Mouse (Mus musculus) v-Abl transformed pro-B cells (cell line): ENCODE results near the gene Gns.

Experiments used
- in situ Hi-C, 2 experiments: fragments of 400-800 bp; cut with MboI; formaldehyde crosslinking; loops; one replicate each; pipeline ENCODE4 v1.15.1; 2025; ENCODE audit not compliant: unreplicated experiment in 2 of 2

Gene Gns

DNA sequence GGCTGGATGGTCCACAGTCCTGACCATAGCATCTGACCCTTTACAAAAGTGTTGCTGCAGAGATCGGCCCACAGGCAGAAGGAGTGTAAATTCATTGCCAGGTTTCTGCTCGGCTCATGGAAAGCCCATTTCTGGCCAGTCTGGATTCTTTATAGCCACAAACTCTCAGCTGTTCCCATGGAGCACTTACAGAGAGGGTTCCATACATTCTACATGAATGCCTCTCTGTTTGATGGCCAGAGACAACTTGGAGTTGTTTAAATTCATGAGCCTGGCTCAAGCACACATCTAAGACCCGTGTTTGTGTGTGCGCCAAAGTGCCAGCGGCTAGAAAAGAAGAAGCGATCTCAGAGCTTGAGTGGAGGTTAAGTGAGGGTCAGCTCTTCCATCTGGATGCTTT is 29.4 kb downstream of the Gns start:
- in situ Hi-C loops, result no loop called here

DNA sequence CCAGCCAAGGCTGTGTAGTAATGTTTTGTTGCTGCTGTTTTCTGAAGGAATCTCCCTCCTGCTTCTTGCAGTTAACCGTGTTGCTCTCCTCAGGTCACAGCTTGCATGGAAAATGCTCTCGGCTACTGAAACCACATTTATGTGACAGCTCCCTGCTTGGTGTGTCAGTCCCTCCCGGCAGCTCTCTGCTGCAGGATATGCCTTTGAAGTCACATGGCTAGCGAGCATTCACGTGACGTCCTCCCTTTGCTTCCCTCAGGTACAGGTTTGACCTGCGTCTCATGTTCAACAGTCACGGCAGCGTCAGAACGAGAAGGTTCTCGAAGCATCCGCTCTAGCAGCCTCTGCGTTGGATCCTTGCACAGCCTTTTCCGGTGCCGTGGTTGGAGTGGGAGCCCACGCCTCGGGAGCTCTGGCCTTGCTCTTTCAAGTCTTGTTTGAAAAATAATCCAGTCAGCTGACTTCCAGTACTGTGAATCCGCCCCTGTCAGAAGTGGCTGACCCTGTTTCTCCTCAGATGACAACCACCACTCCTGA is 30.0 kb downstream of the Gns start:
- in situ Hi-C loops, result no loop called here

DNA sequence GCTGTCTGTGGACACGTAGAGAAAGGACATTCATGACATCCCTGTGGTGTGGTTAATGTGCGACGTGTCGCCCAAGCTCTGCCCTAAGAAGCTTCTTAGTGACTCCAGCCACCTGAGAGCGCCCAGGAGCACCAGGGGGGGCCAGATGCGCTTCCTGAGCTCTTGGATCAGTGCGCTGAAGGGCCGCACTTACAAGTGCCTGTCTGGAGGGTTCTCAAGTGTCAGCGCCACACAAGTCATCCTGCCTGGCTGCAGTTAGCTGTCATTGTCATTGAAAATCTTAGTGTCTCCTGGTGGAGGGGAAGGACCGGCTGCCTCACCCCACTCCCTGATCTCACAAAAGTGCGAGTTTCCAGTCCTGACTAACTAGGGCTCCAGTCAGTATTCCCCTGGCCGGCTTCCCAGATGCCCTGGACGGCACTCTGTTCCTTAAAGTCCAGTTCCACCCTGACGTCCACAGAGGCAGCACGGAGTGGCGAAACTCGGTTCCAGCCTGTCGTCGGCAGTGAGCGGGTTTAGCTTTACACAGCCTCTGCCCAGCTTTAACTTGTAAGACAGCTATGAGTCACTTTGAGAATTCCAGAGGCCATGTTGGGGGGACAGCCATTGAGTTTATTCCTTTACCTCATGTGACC is 30.8 kb downstream of the Gns start:
- in situ Hi-C loops, result no loop called here

DNA sequence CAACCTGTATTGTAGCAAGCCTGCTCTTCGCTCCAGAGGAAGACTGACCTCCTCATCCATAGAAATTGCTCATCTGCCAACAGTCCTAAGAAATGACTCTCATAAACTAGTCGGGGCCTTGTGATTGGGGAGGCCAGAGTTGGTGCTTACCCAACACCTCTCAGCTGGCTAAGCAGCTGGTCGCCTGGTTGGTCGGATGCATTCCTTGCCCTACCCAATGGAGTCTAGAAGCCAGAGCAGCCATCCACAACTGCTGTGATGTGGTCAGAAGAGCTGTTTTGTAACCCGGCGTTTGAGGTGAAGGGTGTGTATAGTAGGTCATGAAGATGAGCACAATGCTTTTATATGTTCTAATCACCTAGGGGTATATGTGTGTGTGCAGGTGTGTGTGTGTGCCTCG is 33.7 kb downstream of the Gns start:
- in situ Hi-C loops, result no loop called here

DNA sequence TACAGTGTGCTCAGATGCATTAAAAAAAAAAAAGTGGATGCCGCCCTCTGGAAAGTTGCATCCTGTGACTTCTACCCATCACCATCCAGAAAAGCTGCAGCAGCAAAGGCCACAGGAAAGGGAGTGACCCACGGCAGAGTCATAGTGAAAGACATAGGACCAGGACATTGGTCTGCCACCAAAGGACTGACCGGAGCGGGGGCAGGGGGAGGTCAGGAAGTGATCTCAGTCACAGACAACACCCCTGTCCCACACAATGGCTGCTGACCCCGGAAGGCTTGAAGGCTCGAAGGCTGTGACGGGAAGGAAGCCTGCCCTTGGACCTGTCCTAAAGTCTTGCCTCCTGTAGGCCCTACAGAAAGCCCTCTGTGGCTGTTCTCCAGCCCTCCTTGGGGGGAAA is 36.1 kb downstream of the Gns start:
- in situ Hi-C loops, result no loop called here

DNA sequence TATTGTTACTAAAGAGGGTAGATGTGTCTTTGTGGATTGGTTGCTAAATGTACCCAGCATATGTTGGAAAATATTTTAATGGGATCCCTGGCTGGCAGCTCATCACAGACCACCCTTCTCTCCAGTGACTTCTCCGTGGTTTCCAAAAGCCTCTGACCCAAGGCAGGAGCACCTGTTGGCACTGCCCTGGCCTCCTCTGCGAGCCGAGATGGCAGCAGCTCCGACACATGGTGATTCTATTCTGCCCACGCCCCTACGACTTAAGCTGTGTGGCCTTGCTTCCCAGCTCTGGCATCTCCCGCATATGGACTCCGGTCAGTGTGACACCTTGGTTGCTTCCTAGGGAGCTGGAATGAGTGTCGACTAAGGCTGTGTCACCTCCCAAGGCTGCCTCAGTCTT is 38.2 kb downstream of the Gns start:
- in situ Hi-C loops, result no loop called here

DNA sequence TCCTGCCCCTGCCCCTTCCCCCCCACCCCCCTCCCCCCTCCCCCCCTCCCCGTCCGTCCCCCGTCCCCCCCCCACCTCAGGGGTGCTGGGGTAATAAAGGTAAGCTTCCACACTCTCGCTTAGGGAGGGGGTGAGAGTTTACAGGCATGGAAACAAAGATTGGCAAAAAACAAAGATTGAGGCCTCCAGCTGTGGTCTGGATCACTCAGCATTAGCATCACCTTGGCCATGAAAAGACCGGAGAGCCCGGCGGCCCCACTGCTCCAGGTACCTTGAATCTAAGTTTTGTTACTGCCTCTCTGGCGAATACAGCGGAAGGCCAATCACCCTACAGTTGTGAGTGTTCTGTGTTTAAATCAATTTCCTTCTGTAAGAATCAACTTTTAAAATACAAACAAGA is 39.1 kb downstream of the Gns start:
- in situ Hi-C loops, result no loop called here

DNA sequence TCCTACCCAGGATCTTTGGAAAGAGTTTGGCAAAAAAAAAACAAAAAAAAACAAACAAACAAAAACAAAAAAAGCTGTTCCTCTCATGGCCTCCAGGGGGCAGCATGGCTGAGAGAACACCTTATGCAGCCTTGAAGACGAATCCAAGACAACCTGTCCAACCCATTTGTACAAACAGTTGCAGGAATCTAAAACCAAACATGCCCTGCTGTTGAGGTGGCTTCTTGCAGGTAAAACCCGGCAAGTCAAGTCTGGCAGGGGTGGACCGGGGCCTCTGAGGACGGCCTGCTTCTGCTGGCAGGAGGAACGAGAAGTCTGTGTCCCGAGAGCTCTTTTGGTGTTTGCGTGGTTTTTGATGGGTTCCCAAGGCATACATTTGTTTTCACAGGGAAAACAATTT is 44.8 kb downstream of the Gns start:
- in situ Hi-C loops, result no loop called here

DNA sequence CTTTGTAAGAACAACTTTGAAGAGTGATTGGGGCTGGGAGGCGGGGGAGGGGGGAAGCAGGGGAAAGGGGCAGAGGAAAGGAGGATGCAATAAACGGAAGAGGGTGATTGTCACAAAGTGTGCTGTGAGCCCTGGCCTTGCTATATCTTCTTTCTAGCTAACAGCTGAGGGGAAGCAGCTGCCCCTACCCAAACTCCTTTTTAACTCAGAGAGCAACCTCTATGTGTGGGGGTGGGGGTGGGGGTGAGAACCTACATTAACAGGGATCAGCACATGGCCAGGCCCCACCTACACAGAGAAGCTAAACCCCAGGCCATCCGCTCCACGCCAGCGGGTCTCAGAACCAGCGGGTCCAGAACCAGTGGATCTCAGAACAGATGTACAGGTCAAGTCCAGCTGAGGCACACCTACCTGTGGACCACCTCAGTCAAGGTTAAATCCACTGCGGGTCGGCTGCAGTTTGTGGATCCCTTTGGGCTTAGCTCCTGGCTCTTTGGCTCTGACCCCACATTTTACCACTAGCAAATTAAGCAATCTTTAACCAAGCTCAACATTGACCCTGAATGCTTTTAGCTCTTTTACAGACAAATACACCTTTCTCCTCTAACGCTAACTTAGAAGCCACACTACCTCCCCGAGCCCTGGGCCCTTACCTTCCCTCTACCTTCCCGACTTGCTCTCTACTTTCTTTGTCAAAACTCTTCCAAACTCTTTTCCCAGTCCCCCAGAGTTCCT is 47.0 kb downstream of the Gns start:
- in situ Hi-C loops, result no loop called here

DNA sequence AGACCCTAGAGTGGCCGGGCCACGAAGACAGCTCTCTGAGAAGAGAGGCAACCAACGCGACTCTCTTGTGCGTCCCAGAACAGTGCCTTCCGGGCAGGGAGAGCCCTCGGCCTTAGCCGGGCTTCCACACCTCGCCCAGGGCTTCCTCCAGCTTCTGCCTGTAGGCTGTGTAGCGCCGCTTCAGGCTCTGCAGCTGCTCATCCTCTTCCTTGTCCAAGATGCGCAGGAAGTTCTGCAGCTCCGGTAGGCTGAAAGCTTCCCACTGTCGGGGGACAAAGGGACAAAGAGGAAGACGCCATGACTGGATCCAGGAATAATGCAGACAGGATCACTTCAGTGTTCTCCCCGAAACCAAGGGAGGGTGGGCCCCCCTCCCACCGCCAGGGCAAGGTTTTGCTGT is 47.9 kb downstream of the Gns start:
- in situ Hi-C loops, result no loop called here

DNA sequence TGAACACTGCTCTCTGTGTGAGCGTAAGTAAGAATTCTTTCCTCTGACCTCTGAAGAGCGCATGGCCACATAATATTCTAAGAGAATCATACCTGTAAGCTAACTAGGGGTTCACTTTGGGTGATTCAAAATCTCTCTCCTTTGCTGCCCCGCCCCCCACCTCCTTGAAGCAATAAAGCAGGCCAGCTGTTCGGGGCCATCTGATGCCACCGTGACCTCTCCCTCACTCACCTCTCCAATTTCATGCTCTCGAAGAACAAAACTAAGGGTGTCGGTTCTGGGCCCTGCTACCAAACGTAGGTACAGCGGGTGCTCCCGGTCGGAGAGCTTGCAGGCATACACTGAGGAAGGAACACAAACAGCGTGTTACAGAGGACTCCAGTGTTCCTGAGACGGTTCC is 49.2 kb downstream of the Gns start:
- in situ Hi-C loops, result no loop called here

DNA sequence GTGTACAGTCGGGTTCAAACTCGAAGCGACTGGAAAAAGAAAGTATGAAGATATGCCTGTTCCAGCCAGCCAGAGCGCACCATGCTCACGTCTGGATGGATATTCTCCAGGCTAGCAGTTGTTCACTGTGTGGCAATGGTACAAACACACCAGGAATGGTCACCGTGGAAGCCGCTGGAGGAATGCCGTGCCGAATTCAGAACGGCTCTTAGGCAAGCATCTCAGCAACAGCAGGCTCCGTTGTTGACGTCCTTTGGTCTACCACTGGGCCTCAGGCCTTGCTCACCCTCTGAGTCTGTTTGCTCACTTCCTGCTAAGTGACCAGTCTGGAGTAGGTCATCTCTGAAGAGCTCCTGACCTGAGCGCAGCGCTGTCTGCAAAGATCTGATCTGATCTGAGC is 53.9 kb downstream of the Gns start:
- in situ Hi-C loops, result loop anchor here (5.0 kb wide), 1 partner anchor 88 kb away; no protein-coding TSS in a partner anchor

DNA sequence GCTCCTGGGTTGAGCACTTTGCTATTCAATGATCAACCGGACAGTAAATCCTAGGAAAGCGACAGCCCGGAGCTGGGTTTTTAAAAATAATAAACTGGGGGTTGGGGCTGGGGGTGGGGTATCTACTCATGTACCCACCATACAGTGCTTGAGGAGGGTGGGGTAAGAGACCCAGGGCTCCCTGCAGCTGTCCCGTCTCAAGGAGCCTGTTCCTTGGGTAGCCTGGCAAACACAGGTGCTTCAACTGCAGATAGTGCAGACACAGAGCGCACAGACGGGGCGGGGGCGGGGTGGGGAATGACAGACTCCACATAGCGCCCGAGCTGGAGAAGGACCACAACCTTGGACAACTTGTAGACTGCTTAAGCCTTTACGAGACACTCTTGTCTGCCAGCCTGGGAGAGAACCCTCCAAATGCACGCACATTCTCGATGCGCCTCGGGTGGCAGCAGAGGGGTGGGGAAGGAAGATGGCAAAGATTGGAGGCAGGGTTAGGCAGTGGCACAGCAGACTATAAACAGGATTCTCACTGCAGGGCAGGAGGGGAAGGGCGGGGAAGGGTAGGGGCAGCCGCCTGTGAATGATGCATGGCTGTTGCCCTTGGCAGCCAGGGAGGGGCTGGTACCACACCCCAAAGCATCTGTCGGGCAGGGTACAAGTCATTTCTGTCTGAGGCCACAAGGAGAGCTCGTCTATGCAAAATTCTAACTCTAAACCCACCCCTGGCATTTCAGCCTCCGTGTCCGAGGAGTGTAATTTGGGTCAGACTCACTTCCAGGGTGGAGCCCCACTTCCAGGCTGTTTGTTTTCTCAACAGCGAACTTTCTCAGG is 55.0 kb downstream of the Gns start:
- in situ Hi-C loops, result loop anchor here (5.0 kb wide), 1 partner anchor 87 kb away; no protein-coding TSS in a partner anchor

DNA sequence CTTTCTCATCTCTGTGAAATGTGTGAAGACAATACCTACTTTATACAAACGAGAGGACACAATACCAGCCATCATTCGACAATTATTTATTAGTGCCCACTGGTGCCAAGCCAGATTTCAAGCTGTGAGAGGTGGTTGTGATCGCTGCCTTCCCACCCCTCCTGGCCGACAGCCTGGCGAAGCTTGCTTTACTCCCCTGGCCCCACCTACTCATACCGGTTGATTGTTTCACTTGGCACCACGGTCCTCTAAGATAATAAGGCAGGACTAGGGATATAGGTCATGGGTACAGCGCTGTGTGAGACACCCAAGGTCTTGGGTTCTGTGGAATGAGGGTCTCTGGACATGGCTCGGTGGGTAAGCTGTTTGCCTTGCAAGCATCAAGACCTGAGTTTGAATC is 56.1 kb downstream of the Gns start:
- in situ Hi-C loops, result no loop called here

DNA sequence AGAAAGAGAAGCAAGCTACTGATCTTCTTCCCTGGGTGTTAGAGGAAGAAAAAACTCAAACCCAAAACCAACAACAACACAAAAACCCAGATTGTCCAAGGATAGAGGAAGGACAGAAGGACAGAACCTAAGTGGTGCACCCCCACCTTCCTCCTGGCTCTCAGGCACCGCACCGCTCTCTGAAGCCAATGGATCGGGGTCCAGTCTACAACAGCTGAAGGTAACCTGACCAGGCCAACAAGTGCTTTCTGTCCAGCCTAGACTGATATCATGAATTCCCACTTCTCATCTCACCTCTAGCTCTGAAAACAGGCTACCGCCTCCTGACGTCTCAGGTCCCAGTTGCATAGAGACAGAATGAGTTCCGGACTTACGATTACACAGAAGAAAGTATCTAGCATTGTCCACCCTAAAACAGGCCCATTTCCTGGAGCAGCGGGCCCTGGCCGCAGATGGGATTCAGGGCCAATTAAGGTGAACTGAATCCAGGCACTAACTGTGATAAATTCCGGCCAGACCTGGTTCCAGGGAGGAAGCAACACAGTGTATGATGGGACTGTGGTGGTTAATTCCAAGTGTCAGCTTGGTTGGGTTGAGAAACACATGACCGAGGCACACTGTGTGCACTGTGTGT is 56.9 kb downstream of the Gns start:
- in situ Hi-C loops, result no loop called here

DNA sequence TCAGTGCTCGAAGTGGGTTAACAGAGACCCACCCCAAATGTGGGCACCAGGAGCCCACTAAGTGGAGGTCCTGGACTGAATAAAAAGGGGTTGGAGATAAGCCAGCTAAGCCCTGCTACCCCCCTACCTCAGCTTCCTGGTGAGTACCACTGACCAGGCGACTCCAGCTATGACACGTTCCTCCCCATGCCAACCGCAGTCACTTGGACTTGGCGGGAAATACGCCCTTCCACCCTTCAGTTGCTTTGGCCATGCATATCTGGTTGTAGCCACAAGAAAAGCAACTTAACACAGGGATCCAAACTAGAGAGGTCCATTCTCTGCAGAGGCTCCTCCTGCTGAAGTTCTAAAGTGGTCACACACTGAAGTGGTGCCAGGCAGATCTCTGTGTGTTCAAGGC is 57.4 kb downstream of the Gns start:
- in situ Hi-C loops, result no loop called here

DNA sequence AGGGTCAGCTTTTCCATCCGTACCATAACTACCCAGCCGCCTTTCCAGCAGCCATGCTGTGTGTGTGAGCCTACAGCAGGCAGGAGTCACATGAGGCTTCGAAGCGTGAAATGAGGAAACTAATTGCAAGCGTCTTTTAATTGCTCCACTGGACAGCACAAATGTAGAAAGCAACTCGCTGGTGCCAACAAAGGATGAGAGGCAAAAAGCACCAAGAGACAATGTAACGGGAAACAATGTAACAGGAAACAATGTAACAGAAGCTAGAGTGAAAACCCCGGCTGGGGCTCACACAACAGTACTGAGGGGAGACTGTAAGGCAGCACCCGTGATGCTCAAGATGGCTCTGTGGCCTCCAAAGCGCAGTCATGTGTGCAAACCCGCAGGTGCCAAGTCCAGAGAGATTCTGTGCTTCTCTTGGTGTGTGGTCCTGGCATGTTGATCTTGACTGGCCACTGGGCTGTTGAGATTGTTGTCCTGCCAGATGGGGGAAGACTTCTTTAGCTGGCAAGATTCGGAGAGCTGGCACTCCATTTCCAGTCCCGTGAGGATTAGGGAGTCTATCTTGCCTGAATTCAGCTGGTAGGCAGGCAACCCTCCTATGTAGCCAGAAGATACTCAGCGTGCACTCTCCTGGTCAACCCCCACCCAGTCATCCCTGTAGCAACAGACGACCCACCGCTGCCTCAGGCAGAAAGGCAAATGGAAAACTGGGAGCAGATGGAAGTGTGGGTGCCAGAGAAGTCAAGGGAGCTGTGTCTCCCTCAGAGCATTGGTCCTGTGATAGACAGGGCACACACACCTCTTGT is 58.9 kb downstream of the Gns start:
- in situ Hi-C loops, result no loop called here

DNA sequence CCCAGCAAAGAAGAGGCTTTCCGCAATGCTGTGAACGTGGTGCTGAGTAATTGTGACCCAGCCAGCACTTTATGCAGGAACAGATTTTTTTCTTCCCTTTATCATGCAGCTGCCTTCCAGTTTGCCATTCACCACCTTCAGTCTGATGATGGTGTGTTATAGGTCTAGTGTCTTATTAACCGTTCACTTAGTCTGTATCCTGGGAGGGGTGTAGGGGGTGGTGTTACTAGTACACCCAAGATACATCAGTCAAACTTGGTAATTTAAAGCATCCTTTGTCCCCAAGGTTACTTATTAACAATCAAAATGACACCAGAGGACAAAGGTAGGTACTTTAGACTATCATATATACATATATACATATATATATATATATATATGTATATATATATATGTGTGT is 59.6 kb downstream of the Gns start:
- in situ Hi-C loops, result no loop called here

DNA sequence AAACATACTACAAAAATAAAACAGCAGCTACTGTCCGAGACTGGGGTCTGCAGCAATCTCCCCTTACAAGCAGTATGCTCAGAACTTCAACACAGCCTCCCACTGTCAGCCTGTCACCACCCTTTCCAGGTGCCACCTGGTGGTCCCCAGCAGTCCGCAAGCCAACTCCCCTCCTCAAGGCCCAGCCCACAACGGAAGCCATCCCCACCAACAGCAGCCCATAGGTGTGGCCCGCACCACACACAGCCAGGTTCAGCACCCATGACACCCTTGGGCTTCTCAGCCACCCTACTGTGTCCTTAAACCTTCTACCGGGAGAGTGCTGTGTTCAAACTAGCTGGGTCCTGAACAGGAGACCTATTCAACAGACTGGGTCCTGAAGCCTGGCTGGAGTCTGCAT is 60.2 kb downstream of the Gns start:
- in situ Hi-C loops, result loop anchor here (5.0 kb wide), 2 partner anchors 42 to 47 kb away; no protein-coding TSS in a partner anchor

DNA sequence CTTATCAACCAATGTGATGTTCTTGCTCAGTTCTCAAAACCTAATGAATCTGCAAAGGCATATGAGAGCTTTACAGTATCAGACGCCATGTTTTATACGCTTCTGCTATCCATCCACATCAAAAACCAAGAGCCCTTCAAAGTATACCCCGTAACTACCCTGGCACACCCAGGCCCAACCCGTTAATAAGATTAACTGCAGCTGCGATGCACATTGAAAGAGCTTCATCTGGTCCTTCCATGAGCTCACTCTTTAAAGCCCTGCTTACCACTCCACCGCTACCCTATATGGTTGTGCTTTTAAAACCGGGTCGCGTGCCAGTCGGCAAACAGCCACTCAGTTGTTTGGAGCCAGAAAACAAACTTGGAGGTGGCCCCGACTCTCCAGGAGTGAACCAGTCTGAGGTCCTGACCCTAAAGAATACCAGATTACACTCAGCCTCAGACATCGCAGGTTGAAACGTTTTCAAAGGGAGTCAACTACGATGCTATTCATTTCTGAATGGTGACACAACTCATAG is 60.7 kb downstream of the Gns start:
- in situ Hi-C loops, result loop anchor here (5.0 kb wide), 2 partner anchors 42 to 47 kb away; no protein-coding TSS in a partner anchor
